Mouse (Mus musculus) lung, postnatal 36 days (tissue): ENCODE measurements around the gene Lbr.

Experiments used
- DNase-seq: peaks from one replicate; pipeline ENCODE4 v3.0.0; 2022; ENCODE audit warnings: mixed read lengths

Lbr gene

DNA sequence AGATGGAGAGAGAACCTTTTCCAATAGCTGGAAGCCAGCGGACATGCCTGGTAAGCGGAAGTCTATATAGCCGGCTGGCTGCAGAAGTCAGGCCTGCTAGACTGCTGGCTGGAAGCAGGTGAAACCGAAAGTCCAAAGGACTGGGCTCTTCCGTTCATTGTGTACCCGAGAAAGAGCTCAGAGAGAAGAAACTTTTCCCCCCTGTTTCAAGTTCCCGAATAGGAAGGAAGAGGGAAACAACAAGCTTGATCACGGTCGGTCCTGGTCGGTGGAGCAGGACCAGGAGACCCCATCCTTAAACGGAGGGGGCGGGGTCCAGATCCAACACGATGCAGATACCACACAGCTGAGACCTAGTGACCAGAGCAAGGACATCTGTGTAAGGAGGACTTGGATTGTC is 9.6 kb upstream of the Lbr start:
- peak; percentile 64 for DNase-seq

DNA sequence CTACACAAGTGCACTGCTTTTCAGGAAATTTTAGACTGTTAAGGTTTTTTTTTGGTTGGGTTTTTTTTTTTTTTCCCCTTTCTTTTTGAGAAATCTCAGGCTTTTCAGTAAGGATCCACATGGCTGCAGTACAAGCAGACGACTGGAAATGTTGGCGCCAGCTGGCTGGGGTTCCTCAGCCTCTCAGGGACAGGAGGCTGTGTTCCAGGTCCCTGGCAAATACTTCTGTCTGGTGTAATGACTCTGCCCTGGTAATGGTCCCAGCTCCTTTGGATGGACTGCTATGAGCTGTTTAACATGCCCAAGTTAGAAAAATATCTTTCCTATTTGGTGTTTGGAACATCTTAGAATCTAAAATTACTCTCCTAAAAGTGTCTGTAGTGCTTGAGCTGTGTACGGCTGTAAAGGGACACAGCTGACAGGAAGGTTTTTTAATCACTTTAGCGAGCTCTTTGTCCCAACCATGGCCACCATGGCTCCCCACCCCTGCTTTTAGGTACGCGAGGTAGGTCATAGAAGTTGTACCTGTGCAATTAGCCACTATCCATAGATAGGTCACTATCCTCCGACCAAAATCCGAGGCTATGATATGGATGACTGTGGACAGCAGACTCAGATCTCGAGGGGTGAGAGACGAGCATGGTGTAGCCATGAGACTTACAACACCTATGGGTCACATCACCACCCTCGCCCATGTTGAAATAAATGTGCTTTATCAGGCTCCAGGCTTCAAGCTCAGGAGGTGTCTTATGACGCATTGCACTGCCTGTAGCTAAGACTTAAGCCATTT is 8.9 kb upstream of the Lbr start:
- peak; percentile 63 for DNase-seq

DNA sequence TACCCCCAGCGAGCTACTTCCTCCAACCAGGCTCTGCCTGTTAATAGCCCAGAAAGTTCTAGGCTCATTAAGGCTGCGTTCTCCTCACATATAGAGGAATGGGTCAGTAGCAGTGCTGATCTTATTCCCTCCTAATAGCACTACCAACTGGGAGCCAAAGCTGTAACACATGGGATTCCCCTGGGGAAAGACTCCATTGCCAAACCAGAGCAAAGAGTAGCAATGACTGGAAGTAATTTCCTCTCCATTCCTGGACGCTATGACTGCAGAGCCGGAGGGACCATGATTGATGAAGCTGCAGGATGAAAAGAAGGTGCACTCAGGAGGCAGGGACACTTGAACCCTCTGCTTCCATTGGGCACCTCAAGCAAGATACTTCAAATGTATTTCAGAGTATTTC is 7.6 kb upstream of the Lbr start:
- DNase-seq, result no peak

DNA sequence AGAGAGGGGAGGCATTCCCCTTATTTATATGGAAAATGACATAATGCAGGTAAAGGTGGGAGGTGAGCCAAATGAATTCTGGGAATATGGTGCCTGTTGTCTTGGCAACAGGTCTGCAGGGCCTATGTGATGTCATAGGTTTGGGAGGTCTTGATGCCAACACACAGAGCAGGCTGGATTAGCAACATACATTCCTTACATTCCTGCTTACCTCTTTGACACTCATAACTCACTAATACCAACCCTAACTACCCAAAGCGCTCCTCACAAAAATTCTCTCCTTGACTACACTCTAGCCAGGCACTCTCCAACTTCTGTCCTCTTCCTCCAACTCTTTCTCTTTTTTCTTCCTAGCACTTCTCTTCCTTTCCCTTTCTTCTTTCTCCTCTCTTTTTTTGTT is 5.4 kb upstream of the Lbr start:
- no peak for DNase-seq

DNA sequence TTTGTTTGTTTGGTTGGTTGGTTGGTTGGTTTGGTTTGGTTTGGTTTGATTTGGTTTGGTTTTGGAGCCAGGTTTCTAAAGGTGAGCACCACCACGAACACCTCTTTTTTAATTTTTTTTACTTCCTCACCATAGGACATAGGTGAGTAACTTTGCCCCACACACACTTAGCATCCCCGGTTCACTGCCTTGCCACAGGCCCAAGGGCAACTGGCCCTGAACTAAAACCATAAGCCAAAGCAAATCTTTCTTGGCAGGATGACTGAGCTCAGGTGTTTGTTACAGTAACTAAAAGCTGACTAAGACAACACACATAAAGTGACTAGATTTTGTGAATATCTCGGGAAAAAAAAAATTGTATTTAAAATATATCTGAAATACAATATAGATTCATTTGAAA is 4.5 kb upstream of the Lbr start:
- no peak for DNase-seq

DNA sequence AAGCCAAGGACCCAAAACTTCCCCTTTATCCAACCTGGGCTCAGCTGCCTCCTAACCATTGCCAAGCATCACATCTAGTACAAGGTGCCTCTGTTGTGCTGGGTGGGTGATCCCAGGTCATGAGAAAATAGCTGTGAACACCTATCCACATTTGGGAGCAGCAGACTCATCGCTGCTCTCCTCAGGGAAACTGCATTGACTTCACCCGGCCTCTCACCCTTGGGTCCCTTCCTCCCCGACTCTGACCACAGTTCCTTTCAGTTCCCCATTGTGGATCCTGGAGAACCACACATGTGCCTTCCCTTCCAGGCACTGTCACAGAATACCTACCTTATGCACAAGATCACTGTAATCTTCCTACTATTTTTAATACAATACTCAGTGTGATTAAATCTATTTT is 2.9 kb upstream of the Lbr start:
- no peak for DNase-seq

DNA sequence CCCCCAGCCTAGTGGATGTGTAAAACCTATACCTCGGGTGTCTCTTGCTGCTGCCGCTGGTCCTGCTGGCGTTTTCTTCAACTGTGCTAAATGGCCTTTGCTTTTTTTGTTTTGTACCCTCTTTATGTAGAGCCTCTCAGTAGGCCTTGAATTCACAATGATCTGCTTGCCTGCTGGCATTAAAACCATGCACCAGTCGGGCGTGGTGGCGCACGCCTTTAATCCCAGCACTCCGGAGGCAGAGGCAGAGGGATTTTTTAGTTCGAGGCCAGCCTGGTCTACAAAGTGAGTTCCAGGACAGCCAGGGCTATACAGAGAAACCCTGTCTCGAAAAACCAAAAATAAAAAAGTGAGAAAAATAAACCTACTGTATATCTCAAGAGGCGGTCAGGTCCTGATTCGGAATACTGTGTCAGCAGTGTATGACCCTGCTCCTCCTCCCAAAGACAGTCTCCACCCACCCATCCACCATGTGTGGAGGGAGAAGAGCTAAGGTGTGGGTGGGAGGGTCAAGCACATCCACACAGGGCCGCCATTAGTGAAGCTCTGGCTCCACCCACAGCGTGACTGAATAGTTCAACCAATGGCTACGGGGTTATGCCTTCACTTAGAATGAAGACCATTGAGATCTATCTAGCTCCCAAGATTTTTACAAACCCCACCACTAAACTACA is 2.2 kb upstream of the Lbr start:
- DNase-seq, result no peak

DNA sequence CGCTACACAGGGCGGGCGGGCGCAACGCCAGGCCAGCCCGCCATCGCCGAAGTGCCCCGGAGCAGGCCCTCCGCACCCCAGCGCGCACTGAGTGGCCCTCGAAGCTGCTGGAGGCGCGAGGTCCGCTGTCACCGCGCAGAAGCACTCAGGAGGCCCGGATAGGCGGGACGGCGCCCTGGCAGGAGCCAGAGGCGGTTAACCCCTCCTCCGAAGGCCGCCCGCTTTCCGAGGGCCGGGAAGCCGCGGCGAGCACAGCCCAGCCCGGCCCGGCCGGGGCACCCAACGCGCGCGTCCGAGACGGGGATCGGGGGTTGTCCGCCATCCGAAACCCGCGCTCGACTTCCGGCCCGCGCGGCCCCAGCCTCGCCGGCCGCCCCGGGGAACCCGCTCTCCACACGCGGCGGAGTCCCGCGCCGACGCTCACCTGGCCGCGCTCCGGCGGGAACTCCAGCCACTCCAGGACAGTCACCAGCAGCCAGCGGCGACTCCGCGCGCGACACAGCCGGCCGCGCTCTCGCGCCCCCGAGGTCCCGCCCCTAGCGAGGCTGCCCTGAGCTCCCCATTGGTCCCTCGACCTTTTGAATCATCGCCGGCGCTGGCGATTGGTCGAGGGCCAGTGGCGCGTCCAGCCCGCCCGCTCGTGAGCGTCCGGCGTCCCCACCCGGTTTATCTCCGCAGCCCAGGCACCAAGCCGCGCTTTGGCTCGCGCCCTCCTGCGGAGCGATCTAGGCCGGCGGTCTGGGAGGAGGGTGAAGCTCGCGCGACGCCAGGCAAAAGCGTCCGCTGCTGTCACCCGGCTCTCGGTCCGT is 778 bp downstream of the Lbr start:
- peak; percentile 97 for DNase-seq

DNA sequence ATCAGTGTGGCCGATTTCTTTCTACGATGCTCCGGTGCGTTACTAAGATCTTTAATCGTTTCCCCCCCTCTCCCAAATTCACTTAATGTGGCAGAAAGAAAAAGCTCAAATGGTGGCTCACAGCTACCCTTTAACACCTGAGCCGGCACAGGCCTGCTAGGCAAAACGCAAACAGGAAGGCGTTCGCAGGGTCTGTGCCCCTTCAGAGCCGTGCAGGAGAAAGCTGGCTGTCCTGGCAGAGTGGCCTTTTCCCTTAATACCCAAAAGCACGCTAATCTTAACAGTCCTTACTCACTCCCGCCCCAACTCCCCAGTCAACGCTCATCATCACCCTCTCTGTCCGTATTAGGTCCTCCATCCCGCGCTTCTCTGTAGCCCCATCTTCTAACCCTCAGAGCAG is 1.4 kb downstream of the Lbr start:
- no peak for DNase-seq

DNA sequence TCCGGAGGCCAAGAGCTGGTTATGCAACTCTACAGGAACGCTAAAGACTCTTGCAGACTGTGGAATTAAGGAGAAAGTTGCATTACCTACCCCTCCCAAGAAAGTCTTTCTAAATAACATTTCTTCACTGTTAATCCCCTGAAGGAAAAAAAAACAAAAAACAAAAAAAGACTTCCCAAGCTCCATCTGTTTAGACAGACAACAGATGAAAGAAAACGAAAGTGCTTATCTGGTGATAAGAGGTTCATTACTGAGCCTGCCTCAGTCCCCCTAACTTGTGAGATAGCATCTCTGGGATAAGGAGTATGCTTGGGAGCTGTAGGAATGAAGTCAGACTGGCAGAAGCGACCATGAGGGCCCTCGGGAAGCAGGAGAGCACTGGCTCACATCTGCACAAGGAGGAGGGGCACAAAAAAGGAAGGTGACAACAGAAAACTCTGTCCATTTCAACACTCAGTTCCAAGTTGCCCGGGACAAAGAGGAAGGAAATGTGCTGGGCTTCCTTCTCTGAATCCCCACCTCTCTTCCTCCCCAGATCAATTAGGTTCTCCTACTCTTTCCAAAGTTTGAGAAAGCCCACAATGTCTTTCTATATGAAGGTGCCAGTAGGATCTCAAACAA is 3.0 kb downstream of the Lbr start:
- peak; percentile 44 for DNase-seq

DNA sequence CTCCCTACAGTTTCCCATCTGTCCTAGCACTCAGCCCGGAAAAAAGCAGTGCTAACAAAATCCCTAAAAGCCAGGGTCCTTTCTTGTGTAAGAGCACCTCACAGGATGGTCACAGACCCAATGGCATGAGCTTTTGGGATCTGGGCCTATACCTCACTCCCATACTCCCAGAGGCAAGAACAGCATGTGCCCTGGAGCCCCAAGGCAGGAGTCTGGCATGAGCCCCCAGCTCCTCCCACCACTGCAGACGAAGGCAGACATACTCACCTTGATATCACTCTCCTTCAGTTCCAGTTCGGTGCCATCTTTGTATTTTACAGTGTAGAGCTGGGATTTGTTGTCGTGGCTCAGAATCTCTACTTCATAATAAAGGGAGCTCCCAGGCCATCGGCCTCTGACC is 4.7 kb downstream of the Lbr start:
- DNase-seq, result no peak

DNA sequence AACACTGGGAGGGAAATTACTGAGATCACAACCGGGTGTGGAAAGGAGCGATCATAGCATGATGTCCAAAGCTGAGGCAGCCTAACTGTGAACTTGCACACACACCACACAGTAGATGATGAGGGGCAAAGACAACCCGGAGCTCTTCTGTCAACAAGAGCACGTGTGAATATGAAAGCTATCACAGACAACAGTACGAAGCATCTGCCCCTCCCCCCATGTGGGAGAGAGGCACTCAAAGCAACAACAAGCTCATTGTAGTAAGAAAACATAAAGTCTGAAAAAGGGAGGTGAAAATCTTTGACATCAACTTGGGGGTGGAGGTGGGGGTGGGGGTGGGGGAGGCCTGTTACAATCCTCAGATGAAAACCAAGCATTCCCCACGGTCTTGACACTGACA is 9.7 kb downstream of the Lbr start:
- DNase-seq, result no peak

DNA sequence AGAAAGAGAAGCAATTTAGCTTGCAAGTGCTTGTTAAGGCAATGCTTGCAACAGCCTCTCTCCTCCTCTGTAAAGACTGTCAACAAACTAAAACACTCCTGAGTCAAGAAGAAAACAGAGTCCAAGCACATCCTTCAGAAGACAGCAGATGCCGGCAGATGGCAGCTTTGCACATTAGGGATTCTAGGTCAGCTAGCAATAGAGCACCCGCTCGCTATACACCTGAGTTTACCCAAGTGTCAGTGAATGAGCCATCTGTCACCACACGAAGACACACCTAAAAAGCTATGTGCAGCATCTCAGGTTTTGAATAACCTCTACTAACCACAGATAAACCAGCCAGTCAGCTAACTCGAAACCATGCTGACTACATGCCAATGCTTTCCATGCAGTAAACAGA is 10.1 kb downstream of the Lbr start:
- DNase-seq, result no peak

DNA sequence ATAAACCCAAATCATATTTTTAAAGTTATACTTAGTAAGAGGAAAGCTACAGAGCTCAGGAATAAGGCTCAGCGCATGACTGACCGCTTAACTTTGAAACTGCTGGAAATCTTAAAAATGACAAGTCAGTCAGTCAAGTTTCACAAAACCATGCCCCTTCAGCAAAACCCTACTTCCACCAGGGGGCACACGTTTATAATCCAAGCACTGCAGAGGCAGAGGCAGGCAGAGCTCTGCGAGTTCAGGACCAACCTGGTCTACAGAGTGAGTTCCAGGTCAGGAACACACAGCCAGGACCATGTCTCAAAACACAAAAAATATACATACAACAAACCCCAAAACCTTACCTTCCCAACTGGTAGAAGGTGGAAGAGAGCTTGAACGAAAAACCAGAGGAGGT is 14.5 kb downstream of the Lbr start:
- peak; percentile 67 for DNase-seq

DNA sequence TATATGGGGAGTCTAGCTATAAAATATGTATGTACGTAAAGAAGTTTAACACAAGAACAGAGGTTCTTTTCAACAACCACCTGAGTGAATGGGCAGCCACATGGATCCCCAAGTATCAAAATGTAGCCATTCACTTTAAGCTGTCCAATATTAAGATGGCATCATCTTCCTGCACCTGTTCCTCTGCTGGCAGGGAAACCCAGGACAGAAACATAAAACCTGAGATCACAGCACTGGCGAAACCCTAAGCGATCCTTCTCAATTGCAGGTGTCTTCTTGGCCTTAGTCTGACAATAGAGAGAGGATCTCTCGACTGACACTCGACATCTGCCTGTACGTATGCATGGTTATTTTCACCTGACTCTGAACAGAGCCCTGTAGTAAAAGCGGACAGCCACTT is 16.1 kb downstream of the Lbr start:
- DNase-seq, result no peak

DNA sequence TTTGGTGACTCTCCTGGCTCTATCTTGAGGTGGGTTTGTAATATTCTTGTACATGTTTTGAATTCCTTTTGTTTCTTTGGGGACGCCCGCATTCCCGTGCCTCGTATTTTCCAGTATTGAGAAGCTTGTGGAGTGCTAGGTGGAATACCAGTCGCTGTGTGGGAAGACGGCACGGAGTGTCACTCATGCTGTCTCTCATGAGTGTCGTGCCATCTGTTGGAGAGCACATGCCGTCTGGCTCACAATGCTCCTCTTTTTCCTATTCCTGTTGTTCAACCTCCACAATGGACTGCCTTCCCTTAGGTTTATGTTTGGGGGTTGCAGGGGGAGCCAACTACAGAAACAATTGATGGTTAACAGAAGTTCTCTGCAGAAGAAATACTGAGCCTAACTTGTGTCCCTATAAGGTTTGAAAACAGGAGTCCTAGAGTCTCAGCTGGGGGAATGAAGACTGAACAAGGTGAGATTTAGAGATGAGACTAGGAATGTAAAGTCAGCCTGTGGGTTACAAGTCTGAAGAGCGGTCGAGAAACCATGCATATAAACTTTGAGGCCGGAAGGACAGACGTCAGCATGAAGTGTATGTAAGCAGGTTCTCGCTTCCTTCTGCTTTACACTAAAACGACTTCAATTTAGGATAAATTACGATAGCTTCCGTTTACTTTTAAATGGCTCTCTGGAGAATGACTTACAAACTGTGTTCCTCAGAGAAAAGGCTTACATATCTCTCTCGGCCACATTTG is 31.2 kb downstream of the Lbr start:
- DNase-seq, result no peak

DNA sequence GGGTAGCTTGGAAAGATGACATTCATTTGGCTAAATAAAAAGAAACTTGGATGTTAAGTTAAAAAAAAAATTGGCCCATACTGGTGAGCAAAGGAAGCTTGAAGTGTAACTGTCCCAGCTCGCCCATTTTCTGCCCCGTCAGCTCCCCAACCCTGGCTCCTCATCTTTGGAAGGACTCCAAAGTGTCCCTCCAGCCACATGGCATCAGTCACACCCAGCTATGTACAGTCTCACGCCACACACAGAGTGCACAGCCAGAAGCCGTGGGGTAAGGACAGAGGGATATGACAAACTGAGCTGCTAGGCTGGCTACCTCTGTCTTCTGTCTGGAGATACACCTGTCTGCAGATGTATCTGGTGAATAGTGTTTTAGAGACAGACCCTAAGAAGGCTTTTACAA is 42.2 kb downstream of the Lbr start:
- no peak for DNase-seq

DNA sequence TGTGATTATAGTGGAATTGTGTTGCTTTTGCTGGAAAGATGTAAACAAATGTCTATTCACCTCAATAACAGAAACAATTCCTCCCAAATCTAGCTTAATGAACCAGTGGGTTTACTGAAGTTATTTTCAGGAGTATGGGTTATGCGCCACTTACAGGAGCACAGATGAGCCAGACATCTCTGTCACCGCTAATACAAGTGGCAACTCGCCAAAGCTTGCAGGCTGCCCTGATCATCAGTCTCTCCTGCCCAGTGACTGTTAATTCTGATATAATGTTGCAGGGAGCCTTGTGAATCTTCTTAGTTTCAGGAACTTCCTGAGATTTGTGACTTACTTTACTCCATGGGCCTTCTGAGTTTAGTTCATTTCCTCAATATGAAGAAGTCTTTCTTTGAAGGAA is 42.9 kb downstream of the Lbr start:
- DNase-seq, result no peak

DNA sequence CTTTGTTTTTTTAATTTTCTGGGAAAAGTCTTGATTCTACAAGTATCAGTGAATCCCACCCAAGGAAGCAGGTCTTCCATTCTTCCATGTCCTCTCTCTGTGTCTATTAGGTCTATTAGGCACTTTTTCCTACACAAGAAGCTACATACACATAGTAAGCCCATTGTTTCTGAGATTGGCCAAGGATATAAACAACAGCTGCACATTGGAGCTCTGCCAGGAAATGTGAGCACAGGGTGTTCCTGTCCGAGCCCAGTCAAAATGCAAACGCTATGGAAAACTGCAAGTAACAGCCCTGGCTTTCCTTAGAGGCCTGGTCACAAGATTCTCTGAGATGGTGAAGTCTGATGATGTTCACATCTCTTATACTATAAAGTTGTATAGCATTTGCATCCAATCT is 49.3 kb downstream of the Lbr start:
- DNase-seq, result peak; percentile 90

DNA sequence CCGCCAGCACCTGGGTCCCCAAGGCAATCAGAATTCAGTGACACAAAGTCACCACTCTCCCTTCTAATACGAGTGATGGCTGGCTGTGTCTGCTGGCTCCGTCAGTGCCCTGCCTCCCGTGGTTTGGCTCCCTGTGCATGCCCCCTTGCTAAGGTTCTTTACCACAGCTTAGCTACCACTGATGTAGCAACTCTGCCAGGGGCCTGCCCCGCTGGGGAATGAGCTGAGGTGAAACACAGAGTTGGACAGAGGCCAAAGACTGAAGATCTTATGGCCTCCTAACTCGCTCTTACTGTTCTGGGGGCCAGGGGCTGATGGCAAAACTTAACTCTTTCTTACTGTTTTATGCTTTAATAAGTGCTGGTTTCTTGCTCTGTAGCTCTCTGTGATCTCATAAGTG is 52.9 kb downstream of the Lbr start:
- no peak for DNase-seq

DNA sequence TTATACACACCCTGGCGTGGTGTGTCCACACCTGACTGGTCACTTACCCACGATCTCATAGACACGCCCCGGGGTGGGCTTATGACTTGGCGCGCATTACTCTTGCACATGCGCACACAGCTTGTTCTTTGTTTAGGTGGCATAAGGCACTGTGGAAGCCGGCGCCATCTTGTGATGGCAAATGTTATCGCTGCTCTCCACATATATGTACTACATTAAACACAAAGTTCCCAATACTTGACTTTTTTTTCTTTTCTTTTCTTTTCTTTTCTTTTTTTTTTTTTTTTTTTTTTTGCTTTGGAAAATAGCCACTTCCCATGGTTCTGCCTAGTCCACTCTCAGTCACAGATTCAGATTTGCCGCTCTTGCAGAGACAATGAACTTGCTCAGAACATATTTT is 60.2 kb downstream of the Lbr start:
- DNase-seq, result peak; percentile 6

DNA sequence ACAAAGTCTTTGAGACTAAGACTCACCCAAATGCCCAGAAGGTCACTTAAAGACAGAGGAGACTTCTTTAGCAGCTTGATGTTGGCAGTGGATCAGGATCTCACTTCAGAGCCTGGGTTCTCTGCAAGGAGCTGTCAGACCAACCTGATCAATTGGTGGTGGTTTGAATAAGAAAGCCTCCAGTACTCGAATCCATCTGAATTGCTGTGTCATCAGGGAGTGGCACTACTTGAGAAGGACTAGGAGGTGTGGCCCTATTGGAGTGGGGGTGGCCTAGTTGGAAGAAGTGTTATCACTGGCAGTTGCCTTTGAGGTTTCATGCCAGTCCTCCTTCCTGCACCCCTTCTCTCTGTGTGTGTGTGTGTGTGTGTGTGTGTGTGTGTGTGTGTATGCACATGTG is 66.3 kb downstream of the Lbr start:
- no peak for DNase-seq

DNA sequence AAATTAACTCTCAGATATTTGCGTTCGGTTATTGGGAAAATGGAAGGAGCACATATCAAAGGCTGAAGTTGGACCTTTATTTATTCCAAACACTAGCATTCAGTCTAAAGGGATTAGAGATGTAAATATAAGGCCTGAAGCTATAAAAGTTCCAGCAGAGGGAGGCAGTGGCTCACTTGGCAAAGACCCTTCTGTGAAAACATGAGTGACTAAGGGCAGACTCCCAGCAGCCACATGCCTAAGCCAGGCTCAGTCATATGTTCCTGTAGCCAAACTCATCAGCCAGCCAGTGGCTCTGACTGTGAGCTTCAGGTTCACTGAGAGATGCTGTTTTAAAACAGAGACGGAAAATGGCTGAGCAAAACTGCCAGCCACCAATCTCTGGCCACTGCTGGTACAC is 71.0 kb downstream of the Lbr start:
- DNase-seq, result no peak
